Mouse (Mus musculus) left cerebral cortex, adult 6 months (tissue): Measurements from ENCODE around the gene Lclat1. TPM values are rescaled to one million over a fixed set of nuclear protein-coding genes. Genes with fewer than 3 reads are reported as not detected.

Experiments used
- long read RNA-seq, 2 experiments: library from polyadenylated mRNA; unstranded; transcript quantifications; one replicate each; pipeline ENCODE4 v2.0.0; 2019 to 2020
- polyA plus RNA-seq: library from polyadenylated mRNA; unstranded; fragments of <200 nt; fragmentation: Nextera tagmentation; gene quantifications from 2 replicates; pipeline ENCODE4 v1.2.3, GENCODE M21; 2021

The Lclat1 gene
- 17.5 and 20.6 TPM in 2 replicates for polyA plus RNA-seq
- long read RNA-seq, experiment 1, full-length matches to known transcripts = 4 of 48 reads
- long read RNA-seq, experiment 1, partial matches to known transcripts = 0 of 48 reads
- long read RNA-seq, experiment 1, other reads (novel, unspliced or antisense) = 44 of 48 reads
- long read RNA-seq, experiment 2, full-length matches to known transcripts = 1 of 18 reads
- long read RNA-seq, experiment 2, partial matches to known transcripts = 1 of 18 reads
- long read RNA-seq, experiment 2, other reads (novel, unspliced or antisense) = 16 of 18 reads

DNA sequence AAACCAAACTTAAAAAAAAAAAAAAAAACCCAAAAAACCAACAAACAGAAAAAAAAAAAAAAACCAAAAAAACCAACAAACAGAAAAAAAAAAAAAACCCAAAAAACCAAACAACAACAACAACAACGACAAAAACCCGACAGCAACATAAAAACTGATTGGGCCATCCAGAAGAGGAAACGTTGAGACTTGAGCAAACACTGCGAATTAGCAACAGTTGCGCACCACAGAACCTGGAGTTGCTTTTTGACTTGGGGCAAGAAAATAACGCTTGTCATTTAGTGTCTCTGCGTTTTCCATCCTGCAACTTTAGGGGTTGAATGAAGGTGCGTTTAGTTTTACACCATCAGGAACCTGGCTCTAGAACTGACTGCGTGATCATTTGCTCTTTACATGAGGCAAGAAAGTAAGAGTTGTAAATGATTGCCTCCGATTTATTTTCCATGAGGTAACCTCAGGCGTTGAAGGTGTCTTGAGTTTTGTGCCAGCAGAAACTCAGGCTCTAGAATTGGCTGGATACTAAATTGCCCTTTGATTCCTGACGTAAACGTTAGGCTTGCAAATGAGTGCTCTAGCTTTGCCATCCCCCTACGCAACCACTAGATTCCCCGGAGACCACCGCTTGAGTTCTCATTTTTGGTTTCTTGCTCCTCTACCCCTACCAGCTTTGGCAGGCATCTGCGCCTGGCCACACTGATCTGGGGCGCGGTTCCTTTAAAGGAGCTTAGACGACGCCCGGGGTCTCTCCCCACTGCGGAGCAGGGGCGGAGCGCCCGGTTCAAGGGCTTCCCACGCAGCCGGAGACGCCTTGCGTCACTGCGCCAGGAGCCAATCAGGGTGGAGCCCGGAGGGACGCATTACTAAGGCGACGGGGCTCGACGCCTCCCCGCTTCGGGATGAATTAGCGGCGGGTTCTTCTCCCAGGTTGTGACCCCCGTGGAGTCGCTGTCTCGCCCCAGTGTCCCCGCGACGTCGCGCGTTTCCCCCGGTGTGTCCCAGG is at the start of gene Lclat1:
Lclat1 (plus strand) TSS at position 828 of the 1,000 bp plus-strand sequence.

Other genes with a start within 250 kb of the Lclat1 start
- gene Lbh, start 189.7 kb upstream of the Lclat1 start, polyA plus RNA-seq = 6.1 and 8.5 TPM in 2 replicates